8 mouse cellular contexts compared by ENCODE assay signal in genomic region chr4:135494521-135495396, GRCm38 (mm10). TPM values are rescaled to one million over a fixed set of nuclear protein-coding genes. Genes with fewer than 3 reads are reported as not detected.
DNase-seq lines count a peak whose midpoint lies in the region; ATAC-seq and TF ChIP-seq lines count a peak whose summit lies in the region.

TSS of gene Stpg1 (plus strand) at chr4:135494790.
TSS of gene Nipal3 (minus strand) at chr4:135495038.

- H3K36me3 ChIP-seq in ES-E14 (ENCODE audit: control insufficient read depth, insufficient read depth, low read length, poor library complexity, severe bottlenecking) = no peaks in the 10 kb centered on the region
- H3K36me3 ChIP-seq in forebrain, embryonic 15.5 days = 0 out of 2 replicates have a peak, but pooled peaks cover 1% of the 10 kb centered on the region
- H3K36me3 ChIP-seq in thymus, adult 2 months (ENCODE audit: control insufficient read depth, insufficient read depth, low read length) = peaks cover 11% of the 10 kb centered on the region

- peaks cover 4% of the 10 kb centered on the region; the same call in 1 of the 2 replicates for H3K27me3 ChIP-seq in forebrain, embryonic 15.5 days
- no peaks in the 10 kb centered on the region for H3K27me3 ChIP-seq in thymus, adult 2 months (ENCODE audit: control insufficient read depth, insufficient read depth, low read length)

- peak within 1 kb of the TSS; percentile 98 for H3K4me2 ChIP-seq in forebrain, embryonic 15.5 days (replicated peaks)

- H3K4me1 ChIP-seq in ES-E14 (ENCODE audit: control insufficient read depth in 2 of 2, insufficient read depth in 2 of 2, low read length in 2 of 2, poor library complexity in 1 of 2) = peaks cover 3 to 8% of the 10 kb centered on the region in 2 experiments; a peak in 1 of 4 replicates
- peaks cover 17% of the 10 kb centered on the region for H3K4me1 ChIP-seq in forebrain, embryonic 15.5 days
- H3K4me1 ChIP-seq in lung, adult 2 months (ENCODE audit: control insufficient read depth, insufficient read depth, low read length) = peaks cover 8% of the 10 kb centered on the region
- peaks cover 21% of the 10 kb centered on the region for H3K4me1 ChIP-seq in olfactory bulb, adult 2 months (ENCODE audit: control insufficient read depth, insufficient read depth, low read length)
- peaks cover 13% of the 10 kb centered on the region for H3K4me1 ChIP-seq in thymus, adult 2 months (replicated peaks; ENCODE audit: control insufficient read depth, insufficient read depth, low read length)

- intact Hi-C loops in heart, postnatal 25 days (cut with DNase I) = loop anchor here (2.0 kb wide), 1 partner anchor 60 kb away; no protein-coding TSS in a partner anchor

- WGBS in forebrain, embryonic 15.5 days = 0% methylated on average over 53 of the region's 53 CpGs
- WGBS in lung, adult 2 months = under 1% methylated on average over 53 of the region's 53 CpGs
- under 1% methylated on average over 53 of the region's 53 CpGs for WGBS in olfactory bulb, adult 2 months
- WGBS in thymus, adult 2 months = under 1% methylated on average over 53 of the region's 53 CpGs

- peak; percentile 95 for DNase-seq in ES-E14 (ENCODE audit: low read depth, low spot score)
- peak; percentile 97 for DNase-seq in cerebellum, adult 11-12 months
- peak; percentile 84 for DNase-seq in heart, postnatal 25 days (ENCODE audit: low spot score)
- DNase-seq in layer of hippocampus, adult 18-20 months (ENCODE audit: low spot score in 2 of 2) = peak; percentile 81 to 91
- peak; percentile 89 for DNase-seq in lung, adult 2 months
- peak; percentile 88 for DNase-seq in thymus, adult 2 months

- no peak within 1 kb of the TSS for H3K27ac ChIP-seq in ES-E14 (ENCODE audit: insufficient read depth, low read depth, low read length, poor library complexity, severe bottlenecking)
- H3K27ac ChIP-seq in forebrain, embryonic 15.5 days (replicated peaks) = peak within 1 kb of the TSS; percentile 58
- H3K27ac ChIP-seq in olfactory bulb, adult 2 months (ENCODE audit: insufficient read depth, low read depth, low read length) = 0 out of 2 replicates have a peak within 1 kb of the TSS, but pooled peaks have one; percentile 13
- peak within 1 kb of the TSS; percentile 36; the same call in 1 of the 2 replicates for H3K27ac ChIP-seq in thymus, adult 2 months (ENCODE audit: control insufficient read depth, insufficient read depth, low read length)

- TF ChIP-seq POLR2A in lung, adult 2 months (IDR thresholded peaks at IDR 0.05; ENCODE audit: borderline replicate concordance, extremely low read depth, low read depth, low read length) = peak; percentile 59
- peak; percentile 32; the same call in 1 of the 2 replicates for TF ChIP-seq POLR2A in olfactory bulb, adult 2 months (IDR thresholded peaks at IDR 0.05; ENCODE audit: insufficient read depth, low read depth, low read length)
- peak; percentile 29; the same call in 1 of the 2 replicates for TF ChIP-seq POLR2A in thymus, adult 2 months (IDR thresholded peaks at IDR 0.05; ENCODE audit: control insufficient read depth, extremely low read depth, insufficient read depth, low read length, poor library complexity)

- ATAC-seq in forebrain, embryonic 15.5 days (replicated peaks) = peak; percentile 97

- TF ChIP-seq CTCF in lung, adult 2 months (IDR thresholded peaks at IDR 0.05; ENCODE audit: insufficient read depth, low read length) = peak; percentile 52
- peak; percentile 60; the same call in 1 of the 2 replicates for TF ChIP-seq CTCF in olfactory bulb, adult 2 months (IDR thresholded peaks at IDR 0.05; ENCODE audit: insufficient read depth, low read depth, low read length)
- peak; percentile 96 for TF ChIP-seq CTCF in thymus, adult 2 months (IDR thresholded peaks at IDR 0.05; ENCODE audit: borderline replicate concordance, control insufficient read depth, extremely low read depth, insufficient read depth, low read length, poor library complexity)

- no peaks in the 10 kb centered on the region for H3K9me3 ChIP-seq in ES-E14 (ENCODE audit: control insufficient read depth, insufficient read depth, low read depth, low read length)
- no peaks in the 10 kb centered on the region for H3K9me3 ChIP-seq in forebrain, embryonic 15.5 days

- peak within 1 kb of the TSS; percentile 89 to 95 for H3K4me3 ChIP-seq in ES-E14 (ENCODE audit: insufficient read depth in 1 of 2, low read depth in 1 of 2, low read length in 2 of 2, poor library complexity in 1 of 2, severe bottlenecking in 1 of 2)
- peak within 1 kb of the TSS; percentile 91 for H3K4me3 ChIP-seq in forebrain, embryonic 15.5 days
- H3K4me3 ChIP-seq in lung, adult 2 months (replicated peaks; ENCODE audit: extremely low read depth, low read depth, low read length) = peak within 1 kb of the TSS; percentile 95
- H3K4me3 ChIP-seq in olfactory bulb, adult 2 months (ENCODE audit: insufficient read depth, low read depth, low read length) = peak within 1 kb of the TSS; percentile 77
- H3K4me3 ChIP-seq in thymus, adult 2 months (ENCODE audit: control insufficient read depth, insufficient read depth, low read length) = peak within 1 kb of the TSS; percentile 80

- in situ Hi-C loops in ES-E14 (cut with MboI; ENCODE audit: low sequenced_read_pairs in 2 of 2, unreplicated experiment in 2 of 2) = no loop called here

- H3K9ac ChIP-seq in ES-E14 (ENCODE audit: insufficient read depth, low read depth, low read length, poor library complexity, severe bottlenecking) = peak within 1 kb of the TSS; percentile 76
- peak within 1 kb of the TSS; percentile 51 for H3K9ac ChIP-seq in forebrain, embryonic 15.5 days (replicated peaks)

TF ChIP-seq in ES-E14, 5 proteins besides CTCF, POLR2A, EP300 and RAD21:
- no peak for TF ChIP-seq MAFK (IDR thresholded peaks at IDR 0.05; ENCODE audit: insufficient read depth, low read depth, low read length)
- TF ChIP-seq CHD2 (IDR thresholded peaks at IDR 0.05; ENCODE audit: low read depth, low read length) = peak; percentile 78

RNA-seq across cellular contexts. Expression of gene Stpg1, which starts in this region (rescaled TPM):
- total RNA-seq in ES-E14 (2012; rRNA removed) = 0.09 and 0.26 TPM in 2 replicates
- polyA plus RNA-seq in forebrain, embryonic 15.5 days (2015; fragmentation: Nextera tagmentation; extraction: Ambion mirVana) = 0.18 TPM in 1 of 2 replicates, not detected in the other
- not detected for total RNA-seq in heart, postnatal 25 days (2021)
- 1 to 10 TPM; 1.7 to 3.5 TPM for total RNA-seq in layer of hippocampus, adult 18-20 months (2021)
- 1.3 and 1.4 TPM in 2 replicates for polyA plus RNA-seq in lung, adult 2 months (2012; rRNA removed)
- not detected in 2 replicates for polyA plus RNA-seq in olfactory bulb, adult 2 months (2012; ENCODE audit: insufficient read depth, insufficient read length, low replicate concordance, missing spikeins)
- 0.18 and 0.35 TPM in 2 replicates for polyA plus RNA-seq in thymus, adult 2 months (2012; rRNA removed)

RNA-seq across cellular contexts. Expression of gene Nipal3, which starts in this region (rescaled TPM):
- total RNA-seq in ES-E14 (2012; rRNA removed) = 15.3 and 35.0 TPM in 2 replicates
- 4.3 and 6.6 TPM in 2 replicates for polyA plus RNA-seq in forebrain, embryonic 15.5 days (2015; fragmentation: Nextera tagmentation; extraction: Ambion mirVana)
- total RNA-seq in heart, postnatal 25 days (2021) = 10 to 100 TPM; 36.4 to 44.5 TPM
- total RNA-seq in layer of hippocampus, adult 18-20 months (2021) = 10 to 100 TPM; 87.9 to 89.0 TPM
- 58.2 and 84.6 TPM in 2 replicates for polyA plus RNA-seq in lung, adult 2 months (2012; rRNA removed)
- polyA plus RNA-seq in olfactory bulb, adult 2 months (2012; ENCODE audit: insufficient read depth, insufficient read length, low replicate concordance, missing spikeins) = not detected in 2 replicates
- 38.7 and 41.4 TPM in 2 replicates for polyA plus RNA-seq in thymus, adult 2 months (2012; rRNA removed)
